Mouse (Mus musculus): Measurements from ENCODE around the gene Clmp.

Clmp gene

DNA sequence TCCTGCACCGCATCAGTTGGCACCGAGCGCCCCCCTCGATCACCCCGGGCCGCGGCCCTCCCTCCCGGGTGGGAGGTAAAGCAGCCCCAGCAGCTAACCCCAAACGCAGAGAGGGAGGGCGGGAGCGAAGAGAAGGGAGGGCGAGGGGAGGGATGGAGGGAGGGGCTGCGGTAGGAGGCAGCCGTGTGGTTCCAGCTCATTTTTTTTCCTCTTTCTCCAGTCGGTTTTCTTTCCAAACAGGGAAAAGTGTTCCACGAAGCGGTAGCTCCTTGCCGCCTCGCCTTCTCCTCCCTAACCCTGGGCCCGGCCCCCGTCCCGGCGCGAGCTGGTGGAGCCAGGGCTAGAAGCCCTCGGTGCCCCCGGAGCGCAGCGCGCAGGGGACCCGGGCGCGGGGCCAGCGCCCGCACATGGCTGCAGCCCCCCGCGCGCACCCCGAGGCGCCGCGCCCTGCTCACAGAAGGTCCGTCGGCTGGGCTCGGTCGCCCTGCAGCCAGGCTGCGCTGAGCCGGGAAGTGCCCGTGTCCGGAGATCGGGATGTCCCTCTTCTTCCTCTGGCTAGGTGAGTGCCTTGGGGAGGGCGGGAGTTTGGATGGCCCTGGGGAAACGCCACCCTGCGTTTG, at the start of gene Clmp:
Gene Clmp (plus strand): TSS at position 162 of the 620 bp plus-strand sequence.
- in situ Hi-C loops (cut with MboI): no loop called here

DNA sequence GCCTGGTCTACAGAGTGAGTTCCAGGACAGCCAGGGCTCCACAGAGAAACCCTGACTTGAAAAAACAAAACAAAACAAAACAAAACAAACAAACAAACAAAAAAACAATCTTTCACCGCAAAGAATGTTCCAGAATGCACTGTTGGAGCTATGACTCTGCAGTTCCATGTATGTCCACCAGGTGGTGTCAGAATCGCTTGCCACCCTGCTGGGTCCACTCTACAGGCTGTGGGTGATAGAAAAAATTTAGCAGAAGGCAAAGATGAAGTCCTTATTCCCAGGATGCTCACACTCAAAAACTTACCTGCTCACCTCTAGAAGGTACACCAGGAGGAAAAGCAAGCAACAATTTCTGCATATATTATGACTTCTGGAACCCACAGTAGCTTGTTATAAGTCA, 49.7 kb upstream of the Clmp start:
- in situ Hi-C loops (cut with MboI): loop anchor here (5.0 kb wide), 1 partner anchor 116 kb away; no protein-coding TSS in a partner anchor

DNA sequence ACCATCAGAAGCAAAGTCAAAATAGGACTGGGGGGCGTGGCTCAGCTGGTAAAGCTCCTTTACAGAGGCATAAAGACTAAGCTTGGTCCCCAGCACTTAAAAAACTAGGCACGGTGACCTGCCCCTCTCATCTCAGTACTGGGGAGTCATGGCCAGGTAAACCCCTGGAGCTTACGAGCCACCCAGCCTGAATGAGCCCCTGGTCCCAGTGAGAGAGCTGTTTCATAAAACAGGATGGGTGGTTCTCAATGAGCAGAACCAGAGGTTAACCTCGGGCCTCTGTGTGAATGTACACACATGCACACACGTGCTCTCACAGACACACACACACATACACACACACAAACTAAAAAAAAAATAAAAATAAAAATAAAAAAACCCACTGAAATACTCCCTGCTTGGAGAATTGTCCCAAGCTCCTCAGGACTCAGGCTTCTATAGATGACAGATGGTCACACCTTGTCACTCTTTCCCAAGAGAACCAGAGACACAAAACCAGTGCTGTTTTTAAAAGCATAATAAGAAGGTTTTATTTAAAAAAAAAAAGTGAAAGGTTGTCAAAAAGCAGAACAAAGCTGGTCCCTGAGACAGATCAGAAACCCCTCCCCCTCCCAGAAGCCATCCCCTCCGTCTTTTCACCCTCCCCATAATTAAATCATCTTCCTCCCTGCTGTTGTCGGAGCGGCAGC, 47.9 kb upstream of the Clmp start:
- in situ Hi-C loops (cut with MboI): loop anchor here (5.0 kb wide), 1 partner anchor 114 kb away; no protein-coding TSS in a partner anchor

DNA sequence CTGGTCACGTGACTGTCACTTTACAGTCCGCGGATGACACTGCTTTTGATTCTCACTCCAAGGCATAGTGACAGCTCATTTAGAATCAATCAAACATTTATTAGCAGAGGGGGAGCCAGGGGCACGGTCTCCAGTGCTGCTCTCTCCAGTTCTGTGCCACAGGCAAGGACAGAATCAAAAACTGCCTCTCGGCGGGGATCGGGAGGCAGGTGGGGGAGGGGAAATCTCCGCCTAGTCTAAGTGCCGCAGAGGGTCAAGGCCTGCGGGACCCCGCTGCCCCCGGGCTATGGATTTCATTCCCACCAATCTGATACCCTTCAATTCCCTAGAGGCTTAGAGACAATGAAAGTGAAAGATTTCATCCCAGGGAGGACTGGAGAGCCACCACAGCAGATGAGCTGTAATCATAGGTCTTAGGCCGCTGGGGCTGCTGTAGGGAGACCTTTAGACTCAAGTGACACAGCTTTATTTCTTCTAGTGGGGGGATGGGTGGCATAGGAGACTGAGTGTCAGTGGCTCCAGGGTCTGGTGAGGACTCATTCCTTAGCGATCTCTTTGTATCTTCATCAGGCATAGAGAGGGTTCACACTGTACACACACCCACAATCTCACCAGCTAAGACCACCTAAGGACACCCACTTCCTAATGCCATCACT, 47.2 kb upstream of the Clmp start:
- in situ Hi-C loops (cut with MboI): loop anchor here (5.0 kb wide), 1 partner anchor 114 kb away; no protein-coding TSS in a partner anchor

DNA sequence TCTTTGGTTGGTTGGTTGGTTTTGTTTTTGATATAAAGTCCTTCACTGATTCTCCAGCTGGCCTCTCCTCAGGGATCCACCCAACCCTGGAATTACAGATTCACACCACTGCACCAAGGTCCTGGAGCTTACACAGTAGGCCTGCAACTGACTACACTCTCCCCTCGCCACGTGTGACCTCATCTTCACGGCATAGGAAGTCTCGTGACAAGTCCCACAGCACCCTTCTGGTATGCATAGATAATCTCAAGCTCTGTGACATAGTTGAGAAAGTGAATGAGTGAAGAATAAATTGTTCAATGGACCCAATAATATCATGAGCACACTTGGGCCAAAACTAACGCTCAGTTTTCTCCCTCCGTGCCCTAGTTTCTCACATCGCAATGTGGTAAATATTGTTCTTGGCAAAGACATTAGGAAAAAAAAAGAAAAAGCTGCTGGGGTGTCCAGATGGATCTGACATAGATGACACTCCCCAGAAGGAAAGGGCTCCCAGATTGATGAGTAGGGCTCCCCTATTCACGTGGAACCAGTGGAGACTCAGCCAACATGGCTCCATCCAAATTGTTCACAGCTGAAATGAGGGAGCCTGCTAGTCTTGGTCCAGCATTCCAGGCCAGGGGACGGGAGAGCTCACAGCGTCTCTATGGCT, 46.1 kb upstream of the Clmp start:
- in situ Hi-C loops (cut with MboI): loop anchor here (5.0 kb wide), 1 partner anchor 113 kb away; no protein-coding TSS in a partner anchor

DNA sequence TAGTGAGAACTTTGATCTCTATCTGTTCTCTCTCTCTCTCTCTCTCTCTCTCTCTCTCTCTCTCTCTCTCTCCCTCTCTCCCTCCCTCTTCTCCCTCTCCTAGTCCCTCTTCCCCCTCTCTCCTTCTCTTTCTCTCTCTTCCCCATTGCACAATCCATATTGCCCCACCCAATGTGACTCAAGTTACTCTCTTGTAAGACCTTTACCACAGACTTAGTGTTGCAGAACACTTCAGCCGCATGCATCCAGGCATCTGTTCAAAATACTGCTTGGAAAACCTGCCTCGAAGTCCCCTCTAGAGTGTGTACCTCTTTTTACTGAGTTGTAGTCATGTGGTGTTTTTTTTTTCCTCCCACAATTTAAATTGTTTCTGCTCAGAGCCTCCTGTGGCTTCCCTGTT, 44.4 kb upstream of the Clmp start:
- in situ Hi-C loops (cut with MboI): no loop called here

DNA sequence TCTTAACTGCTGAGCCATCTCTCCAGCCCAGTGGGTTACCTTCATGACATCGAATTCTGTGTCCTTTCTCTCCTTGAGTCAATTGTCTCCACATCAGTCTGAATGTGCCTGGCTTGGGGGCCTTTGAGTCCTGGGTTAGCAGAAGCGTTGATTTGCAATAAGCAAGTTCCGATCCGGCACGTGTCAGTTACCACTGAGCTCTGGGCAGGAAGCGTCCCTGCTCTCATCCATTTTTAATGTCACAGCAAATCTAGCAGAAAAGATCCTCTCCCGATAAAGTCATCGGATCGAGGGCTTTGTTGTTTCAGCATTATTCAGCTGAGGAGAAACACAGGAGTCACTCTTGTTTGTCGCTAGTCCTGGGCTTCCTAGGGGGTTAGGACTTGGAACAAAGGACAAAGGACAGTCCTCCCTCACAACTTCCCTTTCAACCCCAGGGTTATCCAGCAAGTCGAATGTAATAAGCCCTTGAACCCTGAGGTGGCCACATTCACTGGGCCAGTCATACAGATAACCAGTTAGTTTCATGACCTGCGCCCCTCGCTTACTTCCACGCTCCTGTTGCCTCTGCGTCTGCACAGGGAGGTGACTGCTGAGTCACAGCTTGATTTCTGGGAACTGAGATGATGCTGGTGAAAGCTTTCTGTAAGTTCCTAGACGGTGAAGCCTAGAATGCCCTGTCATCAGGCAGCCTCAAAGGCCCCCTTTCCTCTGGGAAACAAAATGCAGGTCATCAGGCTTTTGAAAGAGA, 43.1 kb upstream of the Clmp start:
- in situ Hi-C loops (cut with MboI): no loop called here

DNA sequence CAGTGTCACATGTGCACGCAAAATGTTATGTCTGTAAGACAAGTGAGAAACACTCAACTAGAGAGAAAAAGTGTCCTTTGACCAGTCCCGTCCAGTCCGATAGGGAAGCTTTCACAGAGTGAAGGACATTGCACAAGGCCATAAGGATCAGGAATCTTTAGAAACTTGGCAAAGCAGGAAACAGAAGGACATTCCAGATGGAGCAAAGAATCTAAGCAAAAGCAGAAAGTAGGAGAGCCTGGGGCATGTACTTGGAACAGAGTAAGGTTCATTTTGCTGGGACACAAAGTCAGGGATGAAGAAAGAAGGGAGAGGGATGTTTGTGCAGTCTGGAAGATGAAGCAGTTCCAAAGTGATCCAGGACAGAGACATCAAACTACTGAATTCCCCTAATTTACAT, 36.3 kb upstream of the Clmp start:
- in situ Hi-C loops (cut with MboI): no loop called here

DNA sequence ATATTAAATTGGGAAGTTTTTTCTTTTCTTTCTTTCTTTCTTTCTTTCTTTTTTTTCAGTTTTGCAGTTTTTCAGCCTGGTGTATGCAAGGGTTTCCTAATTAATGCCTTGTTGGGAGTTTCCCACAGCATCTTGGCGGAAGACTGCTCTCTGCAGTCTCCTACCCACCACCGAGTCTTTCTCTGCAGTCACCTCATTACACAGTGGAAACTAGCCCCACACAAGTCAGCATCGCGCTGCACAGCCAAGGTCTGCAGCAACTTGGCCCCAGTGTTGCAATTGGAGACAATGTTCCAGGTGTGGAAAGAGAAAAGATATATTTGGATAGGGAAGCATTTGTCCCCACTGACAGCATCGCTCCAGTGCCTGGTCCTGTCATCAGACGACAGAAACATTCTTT, 35.8 kb upstream of the Clmp start:
- in situ Hi-C loops (cut with MboI): no loop called here

DNA sequence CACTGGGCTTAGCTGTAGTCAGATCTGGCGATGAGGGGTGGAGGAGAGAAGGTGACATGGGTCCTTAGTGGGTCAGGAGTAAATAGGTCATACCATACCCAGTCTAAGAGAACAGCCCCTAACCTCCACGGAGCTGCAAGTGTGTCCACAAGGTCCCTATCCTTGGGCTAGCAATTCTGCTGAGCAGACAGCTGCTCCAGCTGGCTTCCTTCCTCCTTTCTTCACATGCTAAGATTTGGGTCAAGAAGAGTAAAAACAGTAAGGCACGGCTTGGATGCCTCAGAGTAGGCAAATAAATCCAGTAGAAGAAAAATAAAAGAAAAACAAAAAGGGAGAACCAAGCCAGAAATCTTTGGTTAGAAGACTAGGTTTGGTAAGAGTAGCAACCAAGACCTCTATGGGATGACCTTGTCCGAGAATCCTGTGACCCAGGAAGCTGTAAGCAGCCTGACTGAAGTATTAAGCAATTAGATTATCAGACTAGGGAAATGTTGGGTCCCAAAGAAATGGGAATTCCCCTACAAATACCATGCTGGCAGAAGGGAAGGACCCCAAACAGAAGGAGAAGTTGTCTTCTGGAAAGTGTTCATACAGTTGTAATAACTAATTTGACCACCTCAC, 34.4 kb upstream of the Clmp start:
- in situ Hi-C loops (cut with MboI): no loop called here

DNA sequence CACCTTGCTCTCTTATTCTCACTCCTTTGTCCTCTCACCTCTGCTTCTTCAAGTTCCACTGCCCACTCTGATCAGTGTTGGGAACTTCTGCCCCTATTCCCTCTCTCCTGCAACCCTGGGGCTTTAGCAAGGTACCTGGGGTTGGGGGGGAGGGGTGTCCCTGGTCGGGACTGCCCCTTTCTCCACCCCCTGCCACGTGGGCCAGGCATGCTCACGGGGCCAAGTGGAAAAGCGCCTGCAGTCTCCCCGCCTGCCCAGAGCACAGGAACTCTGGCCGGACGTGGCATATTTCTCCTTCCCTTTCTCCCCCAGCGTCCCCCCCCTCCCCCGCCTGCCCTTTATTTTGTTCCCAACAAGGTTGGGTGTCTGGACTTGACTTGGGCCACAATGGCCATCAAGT, 33.0 kb upstream of the Clmp start:
- in situ Hi-C loops (cut with MboI): no loop called here

DNA sequence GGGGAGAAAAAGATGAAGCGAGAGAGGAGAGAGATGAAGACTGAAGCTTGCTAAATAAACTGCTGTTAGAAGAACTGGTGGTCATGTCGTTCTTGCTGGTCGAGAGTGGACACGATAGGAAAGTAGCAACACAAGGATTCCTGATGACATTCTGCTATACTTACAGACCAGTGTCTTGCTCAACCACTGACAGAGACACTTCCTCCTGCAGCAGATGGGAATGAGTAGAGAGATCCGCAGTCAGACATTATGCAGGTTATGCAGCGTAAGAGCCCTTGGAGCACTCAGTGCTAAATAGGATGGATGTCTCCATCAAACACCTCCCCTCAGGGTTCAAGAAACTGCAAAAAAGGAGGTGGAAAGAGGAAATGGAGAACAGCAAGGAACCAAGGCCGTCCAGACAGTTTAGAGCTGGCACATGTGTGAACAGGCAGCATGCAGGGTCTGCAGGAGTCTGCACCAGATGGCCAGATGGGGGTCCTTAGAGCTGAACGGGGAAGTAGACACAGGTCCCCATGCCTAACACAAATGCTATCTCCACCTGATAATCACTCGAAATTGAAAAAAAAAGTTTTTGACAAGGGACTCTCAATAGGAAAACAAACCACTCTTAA, 19.5 kb upstream of the Clmp start:
- in situ Hi-C loops (cut with MboI): no loop called here

DNA sequence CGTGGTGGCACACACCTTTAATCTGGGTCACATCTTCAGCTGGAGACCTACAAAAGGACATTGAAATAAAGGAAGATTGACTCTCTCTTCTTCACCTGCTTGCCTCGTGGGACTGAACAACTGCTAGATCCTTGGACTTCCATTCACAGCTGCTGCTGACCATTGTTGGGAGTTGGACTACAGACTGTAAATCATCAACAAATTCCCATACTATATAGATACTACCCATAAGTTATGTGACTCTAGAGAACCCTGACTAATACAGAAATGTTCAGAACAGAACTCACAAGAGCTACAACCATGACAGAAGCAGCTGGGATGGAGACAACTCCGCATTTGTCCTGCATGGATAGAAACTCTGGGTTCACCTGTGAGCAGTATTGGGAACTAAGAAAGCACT, 15.4 kb upstream of the Clmp start, which contains the start of gene Gm21915:
Gene Gm21915 (plus strand): TSS at position 301 of the 400 bp plus-strand sequence.
- in situ Hi-C loops (cut with MboI): no loop called here

DNA sequence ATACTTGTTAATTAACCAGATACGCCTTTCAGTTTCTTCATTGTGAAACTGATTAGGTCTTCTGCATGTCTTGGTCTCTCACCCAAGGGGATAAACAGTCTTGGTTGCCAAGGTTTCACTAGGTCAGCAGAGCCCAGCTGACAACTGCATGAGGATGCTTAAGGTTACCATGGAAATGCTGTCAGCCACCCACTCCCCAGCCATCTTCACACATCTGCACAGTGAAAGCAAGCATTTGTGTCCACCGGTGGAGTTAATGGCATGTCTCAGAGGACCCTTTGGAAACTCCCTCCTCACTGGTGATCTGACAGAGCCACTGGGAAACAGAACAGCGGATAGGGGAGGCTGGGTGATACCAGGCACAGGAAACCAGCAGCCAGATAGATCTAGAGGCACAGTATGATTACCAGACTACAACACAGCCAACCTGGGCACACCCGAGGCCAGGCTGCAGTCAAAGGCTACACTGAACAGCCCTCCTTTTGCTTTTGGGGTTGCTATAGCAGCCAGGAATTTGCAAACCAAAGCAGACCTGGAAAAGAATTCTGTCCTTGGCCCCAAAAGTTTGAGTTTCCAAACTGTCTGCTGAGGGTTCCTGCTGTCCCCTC, 14.3 kb upstream of the Clmp start:
- in situ Hi-C loops (cut with MboI): no loop called here

DNA sequence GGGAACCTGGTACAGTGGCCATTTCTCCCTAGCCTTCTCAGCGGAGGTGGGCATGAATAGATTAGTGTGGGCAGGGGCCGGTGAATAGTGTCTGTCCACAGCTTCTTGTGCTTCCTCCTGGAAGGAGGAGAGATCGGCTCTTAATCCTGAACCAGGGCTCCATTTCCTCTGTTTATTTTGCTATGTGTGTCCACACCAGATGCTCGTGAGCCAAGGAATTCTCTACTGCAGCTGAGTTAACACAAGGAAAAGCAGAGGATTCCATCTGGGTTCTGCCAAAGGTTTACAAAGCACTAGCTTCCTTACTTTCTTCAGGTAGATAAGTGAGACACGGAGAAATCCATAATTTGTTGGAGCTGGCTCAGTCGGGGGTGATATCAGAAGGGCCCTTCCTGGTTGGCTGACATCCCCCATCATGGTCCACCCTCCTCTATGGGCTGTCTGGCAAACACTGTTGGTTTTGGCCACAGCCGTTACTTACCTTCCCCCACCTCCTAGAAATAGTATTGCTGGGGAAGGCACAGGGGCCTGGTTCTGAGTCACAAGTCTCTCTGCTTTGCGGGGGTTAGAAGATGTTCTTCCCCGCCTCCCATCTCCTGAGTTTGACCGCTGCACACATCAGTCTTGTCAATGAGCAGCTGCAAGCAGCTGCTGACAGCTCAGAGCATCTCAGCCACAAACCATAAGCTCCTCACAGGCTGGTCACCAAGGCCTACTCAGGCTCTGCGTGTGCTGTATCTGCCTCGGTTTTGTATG, 10.4 kb upstream of the Clmp start:
- in situ Hi-C loops (cut with MboI): no loop called here

DNA sequence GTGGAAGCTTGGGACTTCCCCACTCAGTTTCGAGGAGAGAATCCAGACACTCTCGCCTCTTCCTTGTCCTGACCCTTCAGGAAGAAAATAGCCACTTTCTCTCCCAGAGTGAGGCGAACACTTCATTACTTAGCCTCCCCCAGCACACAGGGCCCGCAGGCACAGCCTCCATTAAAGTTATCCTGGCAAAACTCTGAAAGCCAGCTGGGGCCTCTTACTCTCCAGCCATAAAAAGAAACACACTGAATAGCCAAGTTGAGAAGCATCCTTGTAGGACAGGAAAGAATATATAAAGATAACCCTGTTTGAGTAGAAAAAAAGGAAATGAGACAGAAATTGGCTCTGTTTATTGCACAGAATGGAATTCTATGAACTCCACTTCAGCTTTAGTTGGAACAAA, 7.1 kb upstream of the Clmp start:
- in situ Hi-C loops (cut with MboI): no loop called here

DNA sequence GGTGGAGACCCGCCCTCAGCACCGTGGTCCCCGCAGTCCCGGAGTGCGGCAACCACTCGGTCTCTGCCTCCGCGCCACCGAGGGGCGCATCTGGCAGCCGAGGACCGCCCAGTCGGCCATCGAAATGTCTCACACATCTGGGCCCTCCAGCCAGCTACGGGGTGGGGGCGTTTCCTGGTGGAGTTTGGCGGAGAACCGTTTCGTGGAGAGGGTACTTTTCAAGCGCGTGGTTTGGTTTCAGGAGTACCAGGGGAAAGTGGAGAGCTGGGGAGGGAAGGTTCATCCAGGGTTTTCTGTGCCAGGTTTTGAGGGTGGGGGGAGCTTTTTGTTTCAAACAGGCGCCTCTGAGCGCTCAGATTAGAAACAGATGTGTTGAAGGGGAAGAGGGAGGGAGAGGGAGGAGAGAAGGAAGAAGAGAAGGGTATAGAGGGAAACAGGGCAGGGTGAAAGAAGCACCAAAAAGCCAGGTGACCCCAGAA, 698 bp downstream of the Clmp start:
- in situ Hi-C loops (cut with MboI): no loop called here

DNA sequence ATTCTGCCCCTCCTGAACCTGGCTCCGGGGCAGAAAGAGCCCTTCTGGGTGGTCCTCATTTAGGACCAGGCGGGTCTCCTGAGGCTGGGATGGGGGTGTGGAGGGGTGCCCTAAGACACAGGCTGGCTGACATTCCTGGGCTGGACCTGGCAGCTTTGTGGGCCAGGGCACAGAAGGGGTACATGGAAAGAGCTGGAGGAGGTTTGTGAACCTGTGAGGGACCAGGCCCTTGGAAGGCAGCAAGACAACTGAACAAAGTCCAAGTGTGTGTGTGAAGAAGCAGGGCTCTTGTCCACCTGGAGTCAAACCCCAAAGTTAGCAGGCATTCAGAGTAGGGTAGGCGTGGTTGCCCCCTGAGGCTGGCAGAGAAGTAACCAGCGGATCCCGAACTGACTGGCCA, 1.3 kb downstream of the Clmp start:
- in situ Hi-C loops (cut with MboI): no loop called here

DNA sequence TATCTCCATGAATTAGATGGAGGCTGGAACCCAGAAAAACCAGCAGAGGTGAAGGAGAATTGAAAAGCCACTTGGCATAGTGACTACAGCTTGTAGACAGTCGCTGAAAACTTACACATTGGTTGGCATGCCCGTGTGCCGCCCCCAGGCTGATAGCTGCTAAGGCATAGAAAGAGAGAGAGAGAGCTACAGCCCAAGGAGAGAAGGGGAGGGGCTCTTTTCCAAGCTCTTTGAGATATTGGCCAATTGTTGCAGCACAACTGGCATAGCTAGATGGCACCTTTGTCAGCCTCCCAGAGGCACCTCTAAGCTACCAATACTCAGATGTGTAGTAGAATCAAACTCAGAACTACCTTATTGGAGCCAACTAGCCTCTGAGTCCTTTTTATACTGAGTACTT, 1.8 kb downstream of the Clmp start:
- in situ Hi-C loops (cut with MboI): no loop called here

DNA sequence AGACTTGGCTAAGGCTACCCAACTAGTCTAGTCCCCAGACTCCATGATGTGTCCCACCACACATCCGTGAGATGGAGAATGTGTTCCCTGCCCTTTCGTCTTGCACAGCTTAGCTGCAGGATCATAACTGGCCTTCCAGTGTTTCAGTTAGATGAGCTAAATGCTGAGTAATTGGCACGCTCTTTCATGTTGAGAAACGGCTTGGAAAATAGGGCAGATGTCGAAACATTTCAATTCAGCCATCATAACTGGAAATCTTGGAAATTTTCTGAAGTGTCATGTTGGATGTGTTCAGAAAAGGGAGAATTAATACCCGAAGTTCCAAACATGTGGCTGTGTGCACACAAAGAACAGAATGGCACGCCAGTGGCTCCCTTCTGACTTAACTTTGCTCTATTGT, 4.7 kb downstream of the Clmp start:
- in situ Hi-C loops (cut with MboI): no loop called here
